Mouse (Mus musculus): ENCODE data around the gene Adipoq.
"Not testable (repeated sequence)": the region's sequence is repeated elsewhere in the genome, so short reads cannot be mapped to it uniquely, and the experiment has no call there.

The Adipoq gene

GRCm38 (mm10) chr16:23159749-23160148 is 13.4 kb downstream of the Adipoq start:
- DNase-seq (ENCODE audit: low spot score in 2 of 2) = no peak

DNA sequence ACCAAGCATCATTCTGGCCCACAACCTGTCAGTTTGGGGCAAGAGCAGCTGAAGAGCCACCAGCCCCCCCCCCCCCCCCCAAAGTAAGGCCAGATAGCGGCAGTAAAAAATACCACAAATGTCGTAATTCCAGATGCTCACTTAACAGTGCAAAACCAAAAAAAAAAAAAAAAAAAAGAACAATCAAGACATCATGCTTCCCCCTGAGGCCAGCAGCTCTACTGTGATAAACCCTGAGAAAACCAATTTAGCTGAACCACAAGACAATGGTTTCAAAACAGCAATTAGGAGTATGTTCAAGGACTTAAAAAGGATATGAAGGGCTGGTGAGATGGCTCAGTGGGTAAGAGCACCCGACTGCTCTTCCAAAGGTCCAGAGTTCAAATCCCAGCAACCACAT is 15.8 kb downstream of the Adipoq start:
- no peak for DNase-seq (ENCODE audit: low spot score in 2 of 2)

- DNase-seq (ENCODE audit: low spot score in 2 of 2) = no peak
Measured at GRCm38 (mm10) chr16:23164443-23164842, 18.1 kb downstream of the Adipoq start.

GRCm38 (mm10) chr16:23165441-23165840 is 19.1 kb downstream of the Adipoq start:
- no peak for DNase-seq (ENCODE audit: low spot score in 2 of 2)

DNA sequence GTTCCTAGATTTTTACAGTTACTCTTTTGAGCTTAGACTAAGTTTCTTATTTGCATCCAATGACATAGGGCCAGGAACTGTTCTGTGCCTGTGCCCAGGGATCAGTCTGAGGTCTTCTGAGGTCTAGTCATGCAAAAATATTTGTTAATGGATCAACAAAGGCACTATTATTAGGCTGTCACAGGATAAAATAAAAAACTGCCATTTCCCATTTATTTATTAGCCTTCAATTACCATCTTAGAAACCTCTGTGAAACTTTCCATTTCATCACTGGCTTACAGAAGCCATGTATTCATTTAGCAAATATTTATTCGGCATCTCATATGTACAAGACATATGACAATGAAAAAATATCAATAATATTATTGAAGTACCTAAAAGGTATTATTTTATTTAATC is 20.3 kb downstream of the Adipoq start:
- DNase-seq (ENCODE audit: low spot score in 2 of 2) = no peak

GRCm38 (mm10) chr16:23167079-23167478 is 20.7 kb downstream of the Adipoq start:
- DNase-seq (ENCODE audit: low spot score in 2 of 2) = no peak

DNA sequence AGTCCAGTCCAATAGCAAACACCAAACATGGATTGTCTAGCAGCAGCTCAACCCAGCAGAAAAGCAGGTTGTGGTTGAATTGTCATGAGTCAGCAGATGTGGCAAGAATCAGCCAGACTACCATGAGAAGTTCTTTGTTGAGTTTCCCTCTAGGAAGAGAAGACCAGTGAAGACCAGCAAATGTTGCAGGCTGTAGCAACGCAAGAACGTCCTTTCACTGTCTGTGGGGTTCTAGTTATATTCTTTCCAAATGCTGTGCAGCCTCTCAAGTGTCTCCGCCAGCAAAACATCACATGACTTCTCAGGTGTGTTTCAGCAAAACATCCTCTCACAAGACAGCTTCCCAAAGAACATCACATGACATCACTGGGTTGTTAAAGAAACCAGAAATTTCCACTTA is 24.5 kb downstream of the Adipoq start:
- no peak for DNase-seq (ENCODE audit: low spot score in 2 of 2)

GRCm38 (mm10) chr16:23173904-23174303 is 27.6 kb downstream of the Adipoq start:
- DNase-seq (ENCODE audit: low spot score in 2 of 2) = no peak

GRCm38 (mm10) chr16:23174855-23175254 is 28.5 kb downstream of the Adipoq start:
- no peak for DNase-seq (ENCODE audit: low spot score in 2 of 2)

DNA sequence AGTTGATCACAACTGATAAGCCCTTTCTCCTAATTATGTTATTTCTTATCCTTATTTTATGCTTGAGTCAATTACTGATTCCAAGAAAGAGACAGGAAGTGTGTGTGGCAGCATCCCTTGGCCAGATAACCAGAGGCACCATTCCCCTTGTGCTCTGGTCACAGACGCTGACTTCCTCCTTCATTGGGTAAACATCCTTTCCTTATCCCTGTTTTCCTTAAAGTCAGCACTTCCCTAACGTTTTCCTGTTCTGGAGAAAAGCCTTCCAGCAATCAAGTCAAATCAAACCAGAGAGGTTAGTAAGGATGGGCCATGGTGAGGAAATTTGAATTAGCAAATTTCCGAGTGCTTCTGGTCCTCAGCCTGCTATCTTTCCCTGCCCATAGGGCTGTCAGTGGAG is 29.6 kb downstream of the Adipoq start:
- no peak for DNase-seq (ENCODE audit: low spot score in 2 of 2)

GRCm38 (mm10) chr16:23177856-23178255 is 31.5 kb downstream of the Adipoq start:
- DNase-seq (ENCODE audit: low spot score in 2 of 2) = no peak

- DNase-seq (ENCODE audit: low spot score in 2 of 2) = no peak
Measured at GRCm38 (mm10) chr16:23178796-23179195, 32.5 kb downstream of the Adipoq start.

DNA sequence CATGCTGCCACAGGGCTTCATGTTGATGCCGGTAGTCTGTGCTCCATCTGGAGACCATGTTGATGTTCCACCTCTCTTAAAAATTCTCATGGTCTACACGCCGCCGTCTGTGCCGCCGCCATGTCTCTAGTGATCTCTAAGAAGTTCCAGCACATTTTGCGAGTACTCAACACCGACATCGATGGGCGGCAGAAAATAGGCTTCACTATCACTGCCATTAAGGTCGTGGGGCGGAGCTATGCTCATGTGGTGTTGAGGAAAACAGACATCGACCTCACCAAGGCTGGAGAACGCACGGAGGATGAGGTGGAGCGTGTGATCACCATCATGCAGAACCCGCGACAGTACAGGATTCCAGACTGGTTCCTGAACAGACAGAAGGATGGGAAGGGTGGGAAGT is 33.1 kb downstream of the Adipoq start:
- not testable (repeated sequence) for DNase-seq (ENCODE audit: low spot score in 2 of 2)

GRCm38 (mm10) chr16:23181054-23181453 is 34.7 kb downstream of the Adipoq start:
- no peak for DNase-seq (ENCODE audit: low spot score in 2 of 2)

DNA sequence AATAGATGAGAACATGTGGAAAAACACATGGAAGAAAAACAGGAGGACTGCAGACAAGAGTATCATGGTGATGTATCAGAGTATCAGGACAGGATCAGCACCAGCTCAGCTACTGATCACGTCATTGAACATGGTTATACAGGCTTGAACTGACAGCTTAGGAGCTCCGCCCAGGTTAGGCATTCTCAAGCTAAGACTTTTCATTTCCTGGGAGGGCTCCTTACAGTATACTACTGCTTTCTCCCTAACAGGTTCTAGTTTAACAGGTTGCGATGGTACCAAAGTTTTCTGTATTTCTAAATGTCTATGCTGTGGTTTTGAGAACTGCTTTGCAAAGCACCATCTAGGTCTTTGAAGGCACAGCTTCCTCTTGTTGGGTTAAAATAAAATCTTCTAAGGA is 35.2 kb downstream of the Adipoq start:
- DNase-seq (ENCODE audit: low spot score in 2 of 2) = no peak

DNA sequence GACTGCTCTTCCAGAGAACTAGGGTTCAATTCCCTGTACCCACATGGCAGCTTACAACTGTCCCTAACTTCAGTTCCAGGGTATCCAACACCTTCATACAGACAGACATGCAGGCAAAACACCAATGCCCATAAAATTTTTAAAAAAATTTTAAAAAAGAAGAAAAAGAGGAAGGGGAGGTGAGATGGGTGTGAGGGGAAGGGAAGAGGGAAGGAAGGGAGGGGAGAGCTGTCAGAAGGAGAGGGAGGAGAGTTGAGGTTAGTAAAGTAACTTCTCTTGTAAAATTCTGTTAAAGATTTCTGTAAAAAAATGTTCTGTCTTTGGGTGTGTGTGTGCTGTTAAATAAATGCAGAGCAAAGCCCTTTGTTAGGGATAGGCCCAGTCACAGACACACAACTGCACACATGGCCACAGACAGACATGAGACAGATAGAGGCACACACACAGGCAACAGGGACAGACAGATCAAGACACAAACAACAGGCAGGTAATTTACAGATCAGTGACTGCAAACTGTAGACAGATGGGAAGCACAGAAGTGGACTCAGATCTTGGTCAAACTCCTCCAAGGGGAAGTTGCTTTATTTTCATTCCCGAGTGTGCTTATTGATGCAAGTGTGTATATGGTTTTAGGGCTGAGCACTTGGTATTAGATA is 35.7 kb downstream of the Adipoq start:
- no peak for DNase-seq (ENCODE audit: low spot score in 2 of 2)

DNA sequence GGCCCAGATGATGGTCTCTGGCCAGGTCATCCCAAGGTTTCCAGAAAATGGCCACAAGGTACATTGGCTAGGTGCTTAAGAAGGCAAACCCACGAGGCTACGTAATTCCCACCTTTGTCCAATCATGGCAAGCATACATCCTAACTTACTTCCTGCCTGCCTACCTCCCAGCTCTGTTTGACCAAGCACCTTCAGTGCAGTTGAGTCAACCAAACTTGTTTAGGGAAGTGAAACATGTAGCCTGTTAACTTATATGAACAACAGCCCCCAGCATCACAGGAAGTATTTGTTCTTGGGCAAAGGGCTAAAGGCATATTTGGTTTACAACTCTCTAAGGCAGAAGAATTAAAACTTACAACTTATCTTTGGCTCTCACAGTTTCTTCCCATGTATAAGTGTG is 39.5 kb downstream of the Adipoq start:
- DNase-seq (ENCODE audit: low spot score in 2 of 2) = no peak

DNA sequence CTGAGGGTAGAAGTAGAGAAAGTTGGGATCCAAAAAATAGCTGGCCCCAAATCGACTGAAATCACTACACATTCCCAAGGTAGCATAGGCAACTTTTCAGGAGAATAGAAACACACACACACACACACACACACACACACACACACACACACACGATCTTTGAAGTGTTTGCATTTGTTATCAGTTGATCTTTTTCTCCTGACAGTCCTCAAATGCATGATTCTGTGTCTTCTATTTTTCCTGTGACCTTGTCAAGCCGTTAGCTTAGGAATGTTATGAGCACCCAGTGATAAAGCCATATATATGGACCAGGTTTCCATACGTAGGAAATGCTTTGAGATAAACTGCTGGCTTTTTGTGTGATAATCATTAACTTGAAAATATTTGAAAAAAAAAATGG is 40.1 kb downstream of the Adipoq start:
- no peak for DNase-seq (ENCODE audit: low spot score in 2 of 2)

DNA sequence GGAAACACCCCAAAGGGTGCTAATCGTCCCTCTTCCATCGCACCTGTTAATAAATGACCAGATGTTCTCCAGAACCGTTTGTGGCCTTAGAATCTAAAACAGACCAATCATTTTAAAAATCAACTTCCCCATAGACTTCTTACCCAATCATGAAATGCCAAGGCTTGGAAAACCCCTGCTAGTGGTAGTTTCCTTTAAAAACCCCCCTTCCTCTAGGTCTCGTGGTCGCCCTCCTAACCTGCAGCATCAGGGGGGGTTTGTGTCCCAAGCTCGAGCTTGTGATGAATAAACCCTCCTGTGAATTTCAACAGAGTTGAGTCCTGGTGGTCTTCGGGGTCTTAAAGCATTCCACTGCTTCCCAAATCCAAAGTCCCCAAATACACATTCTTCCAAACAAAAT is 41.6 kb downstream of the Adipoq start:
- no peak for DNase-seq (ENCODE audit: low spot score in 2 of 2)

DNA sequence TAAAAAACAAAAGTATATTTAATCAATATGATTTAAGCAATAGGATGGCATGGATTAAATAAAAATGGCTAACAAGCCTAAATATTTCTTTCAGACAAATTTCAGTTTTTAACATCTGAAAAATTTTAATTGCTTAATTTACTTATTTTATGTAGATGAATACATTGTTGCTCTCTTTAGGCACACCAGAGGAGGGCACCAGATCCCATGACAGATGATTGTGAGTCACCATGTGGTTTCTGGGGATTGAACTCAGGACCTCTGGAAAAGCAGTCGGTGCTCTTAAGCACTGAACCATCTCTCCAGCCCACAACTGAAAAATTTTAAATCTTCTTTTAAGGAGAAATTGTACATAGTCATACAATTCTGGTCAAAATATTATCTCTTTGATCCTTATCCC is 43.3 kb downstream of the Adipoq start:
- DNase-seq (ENCODE audit: low spot score in 2 of 2) = no peak

DNA sequence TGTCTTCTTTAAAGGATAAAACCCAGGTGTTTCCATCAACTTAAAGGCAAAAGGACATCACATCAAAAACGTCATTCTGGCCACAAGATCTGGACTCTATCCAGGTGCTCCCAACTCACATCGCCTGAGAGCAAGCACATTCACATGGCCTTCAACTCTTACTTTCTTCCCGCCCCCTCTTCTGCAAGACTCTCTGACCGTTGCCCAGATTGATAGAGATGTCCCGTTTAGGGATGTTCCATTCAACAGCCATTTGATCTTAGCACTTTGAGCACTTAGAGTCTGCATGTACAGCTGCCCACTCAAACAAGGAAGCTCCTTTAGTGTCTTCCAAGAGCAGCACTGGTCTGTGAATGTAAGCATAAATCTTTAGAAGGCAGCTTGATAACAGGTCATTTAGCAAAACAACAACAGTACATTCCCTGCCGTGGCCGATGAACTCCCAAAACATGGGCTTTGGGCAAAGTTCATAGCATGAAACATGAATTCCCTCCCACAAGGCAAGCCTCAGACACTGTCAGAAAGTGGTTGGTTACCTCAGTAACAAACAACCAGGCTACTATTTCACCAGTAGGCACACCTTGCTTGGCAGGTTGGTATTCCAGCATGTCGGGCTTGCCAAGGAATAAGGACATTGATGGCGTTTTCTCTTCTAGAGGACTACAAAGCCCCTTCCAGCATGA is 45.4 kb downstream of the Adipoq start:
- DNase-seq (ENCODE audit: low spot score in 2 of 2) = no peak

GRCm38 (mm10) chr16:23195618-23196017 is 49.3 kb downstream of the Adipoq start:
- no peak for DNase-seq (ENCODE audit: low spot score in 2 of 2)

- no peak for DNase-seq (ENCODE audit: low spot score in 2 of 2)
Measured at GRCm38 (mm10) chr16:23196296-23196695, 50.0 kb downstream of the Adipoq start.

DNA sequence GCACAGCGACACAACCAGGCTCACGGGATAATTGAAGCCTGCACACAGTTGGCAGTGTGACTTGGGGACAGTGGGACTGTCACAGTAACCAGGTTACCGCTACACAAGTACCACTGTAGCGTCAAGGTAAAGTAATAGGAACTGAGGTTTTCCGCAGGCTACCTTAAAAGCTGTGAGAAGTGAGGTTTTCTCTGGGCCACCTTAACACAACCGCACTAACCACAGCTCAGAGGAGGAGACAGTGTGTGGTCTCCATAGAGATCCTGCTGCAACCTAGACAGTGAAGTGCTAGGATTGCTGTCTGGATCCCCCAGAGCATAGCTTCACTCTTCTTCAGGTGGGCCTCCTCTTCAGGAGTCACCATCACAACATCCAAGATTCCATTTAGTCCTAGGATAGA is 50.5 kb downstream of the Adipoq start:
- no peak for DNase-seq (ENCODE audit: low spot score in 2 of 2)

All from frontal cortex, postnatal 25 days (tissue).